Mouse (Mus musculus) forebrain, embryonic 14.5 days (tissue): ENCODE measurements at regions not wholly inside any gene's neighbourhood (a gene's known extent, or its start where the extent isn't known, plus 50 kb on each side); places are given as distances from the start of the nearest gene placed in this dataset.
A peak's percentile ranks its signal among the peaks of the same experiment; 100 is the strongest.

Experiments used
- ATAC-seq: fragments of 200-750 bp; cut with Nextera tagmentation; 2 replicates; pipeline ENCODE4 v1.8.0; 2017; ENCODE audit warnings: mild to moderate bottlenecking, moderate library complexity
- DNase-seq: peaks from one replicate; pipeline ENCODE4 v3.0.0-alpha.2; 2015; ENCODE audit warnings: low spot score
- H3K27ac ChIP-seq: fragments of 300-500 bp; sonication (generic); 2 replicates; pipeline ENCODE4 v1.5.1; 2014; ENCODE audit warnings: low read depth, mild to moderate bottlenecking, control low read depth, low read length, moderate library complexity
- H3K27me3 ChIP-seq: fragments of 300-500 bp; sonication (generic); replicated peaks from 2 replicates; pipeline ENCODE4 v1.6.1; 2014; ENCODE audit warnings: low read length, control low read depth, mixed read lengths; ENCODE audit not compliant: control insufficient read depth, insufficient read depth
- H3K36me3 ChIP-seq: fragments of 300-500 bp; sonication (generic); 2 replicates; pipeline ENCODE4 v1.6.1; 2014; ENCODE audit warnings: low read length, control low read depth; ENCODE audit not compliant: control insufficient read depth, insufficient read depth
- H3K4me1 ChIP-seq: fragments of 300-500 bp; sonication (generic); 2 replicates; pipeline ENCODE4 v1.6.1; 2014; ENCODE audit warnings: antibody characterized with exemption, low read length, control low read depth; ENCODE audit not compliant: control insufficient read depth, insufficient read depth
- H3K4me2 ChIP-seq: fragments of 300-500 bp; sonication (generic); 2 replicates; pipeline ENCODE4 v1.6.1; 2014; ENCODE audit warnings: mild to moderate bottlenecking, control low read depth, low read length
- H3K4me3 ChIP-seq: fragments of 300-500 bp; sonication (generic); 2 replicates; pipeline ENCODE4 v1.5.1; 2014; ENCODE audit warnings: low read depth, low read length, control low read depth
- H3K9ac ChIP-seq: fragments of 300-500 bp; sonication (generic); 2 replicates; pipeline ENCODE4 v1.6.1; 2014; ENCODE audit warnings: mild to moderate bottlenecking, low read length, control low read depth, moderate library complexity
- H3K9me3 ChIP-seq: fragments of 300-500 bp; sonication (generic); replicated peaks from 2 replicates; pipeline ENCODE4 v1.6.1; 2016; ENCODE audit warnings: low read length, control low read depth, mixed read lengths; ENCODE audit not compliant: control insufficient read depth
- WGBS: fragments of 180-500 bp; shearing (Covaris S2); extraction: QIAGEN DNeasy Blood & Tissue Kit; methylation state at CpG from one replicate; pipeline ENCODE4 v1.1.7; 2014; 5-methylcytosine and 5-hydroxymethylcytosine counted together

GRCm38 (mm10) chr8:96586129-96586528 is 697.8 kb upstream of the Got2 start:
- peak; percentile 13 for DNase-seq
- Histone ChIP-seq H3K27ac (no peak overlapping the region), H3K36me3 (no peaks in the 10 kb centered on the region), H3K9me3 (no peaks in the 10 kb centered on the region), H3K4me3 (no peak overlapping the region), H3K27me3 (no peaks in the 10 kb centered on the region), H3K4me2 (no peak overlapping the region), H3K4me1 (no peaks in the 10 kb centered on the region), H3K9ac (no peak overlapping the region)
- no peak for ATAC-seq
- WGBS = 85% methylated on average over 3 of the region's 3 CpGs

- WGBS = 87% methylated on average over 10 of the region's 10 CpGs
- no peak overlapping the region for H3K4me2 ChIP-seq
These were observed 664.2 kb upstream of the Got2 start for GRCm38 (mm10) chr8:96552512-96552911.

GRCm38 (mm10) chr8:96550408-96550807 is 662.1 kb upstream of the Got2 start:
- Histone ChIP-seq H3K9ac (no peak overlapping the region), H3K4me1 (no peaks in the 10 kb centered on the region), H3K27me3 (no peaks in the 10 kb centered on the region), H3K4me2 (no peak overlapping the region), H3K27ac (no peak overlapping the region), H3K4me3 (no peak overlapping the region), H3K9me3 (no peaks in the 10 kb centered on the region), H3K36me3 (no peaks in the 10 kb centered on the region)
- ATAC-seq (no peak), DNase-seq (peak; percentile 25)
- 93% methylated on average over 2 of the region's 2 CpGs for WGBS

More at GRCm38 (mm10) chr8:96552512-96552911, 664.2 kb upstream of the Got2 start:
- DNase-seq = no peak
- H3K27me3 ChIP-seq = no peaks in the 10 kb centered on the region
- H3K9me3 ChIP-seq = no peaks in the 10 kb centered on the region
- no peak for ATAC-seq
- no peaks in the 10 kb centered on the region for H3K36me3 ChIP-seq
- no peaks in the 10 kb centered on the region for H3K4me1 ChIP-seq
- no peak overlapping the region for H3K4me3 ChIP-seq
- H3K9ac ChIP-seq = no peak overlapping the region
- H3K27ac ChIP-seq = no peak overlapping the region

- DNase-seq = peak; percentile 30
- Histone ChIP-seq H3K36me3 (no peaks in the 10 kb centered on the region), H3K4me3 (no peak overlapping the region), H3K9me3 (no peaks in the 10 kb centered on the region), H3K9ac (no peak overlapping the region), H3K27ac (no peak overlapping the region), H3K4me1 (no peaks in the 10 kb centered on the region), H3K4me2 (no peak overlapping the region), H3K27me3 (no peaks in the 10 kb centered on the region)
- 73% methylated on average over 4 of the region's 4 CpGs for WGBS
- ATAC-seq = peak; percentile 55; the same call in 1 of the 2 replicates
These were observed 660.3 kb upstream of the Got2 start for GRCm38 (mm10) chr8:96548663-96549062.

- Histone ChIP-seq H3K4me1 (no peaks in the 10 kb centered on the region), H3K4me3 (no peak overlapping the region), H3K27ac (no peak overlapping the region), H3K9me3 (no peaks in the 10 kb centered on the region), H3K9ac (no peak overlapping the region), H3K27me3 (no peaks in the 10 kb centered on the region), H3K36me3 (no peaks in the 10 kb centered on the region), H3K4me2 (no peak overlapping the region)
- ATAC-seq (no peak), DNase-seq (no peak)
These were observed 659.8 kb upstream of the Got2 start for GRCm38 (mm10) chr8:96548187-96548586.

- DNase-seq (no peak), ATAC-seq (no peak)
- Histone ChIP-seq H3K9me3 (no peaks in the 10 kb centered on the region), H3K4me2 (no peak overlapping the region), H3K9ac (no peak overlapping the region), H3K27ac (no peak overlapping the region), H3K36me3 (no peaks in the 10 kb centered on the region), H3K27me3 (no peaks in the 10 kb centered on the region), H3K4me3 (no peak overlapping the region), H3K4me1 (no peaks in the 10 kb centered on the region)
- 85% methylated on average over 3 of the region's 3 CpGs for WGBS
These were observed 653.9 kb upstream of the Got2 start for GRCm38 (mm10) chr8:96542215-96542614.

- H3K27me3 ChIP-seq = no peaks in the 10 kb centered on the region
- no peaks in the 10 kb centered on the region for H3K36me3 ChIP-seq
- ATAC-seq (no peak), DNase-seq (no peak)
- no peak overlapping the region for H3K27ac ChIP-seq
- no peak overlapping the region for H3K4me2 ChIP-seq
- 69% methylated on average over 6 of the region's 6 CpGs for WGBS
- no peak overlapping the region for H3K4me3 ChIP-seq
- H3K9ac ChIP-seq = no peak overlapping the region
- no peaks in the 10 kb centered on the region for H3K4me1 ChIP-seq
- H3K9me3 ChIP-seq = no peaks in the 10 kb centered on the region
These were observed 610.5 kb upstream of the Got2 start for GRCm38 (mm10) chr8:96498854-96499253.

GRCm38 (mm10) chr8:96495406-96495805 is 607.1 kb upstream of the Got2 start:
- H3K9me3 ChIP-seq = no peaks in the 10 kb centered on the region
- WGBS = 85% methylated on average over 3 of the region's 3 CpGs
- H3K9ac ChIP-seq = no peak overlapping the region
- no peak overlapping the region for H3K4me3 ChIP-seq
- H3K27ac ChIP-seq = no peak overlapping the region
- H3K36me3 ChIP-seq = no peaks in the 10 kb centered on the region
- ATAC-seq = no peak
- H3K27me3 ChIP-seq = no peaks in the 10 kb centered on the region
- DNase-seq = no peak
- no peaks in the 10 kb centered on the region for H3K4me1 ChIP-seq
- H3K4me2 ChIP-seq = no peak overlapping the region

- DNase-seq (peak; percentile 23), ATAC-seq (peak; percentile 40; the same call in 1 of the 2 replicates)
- Histone ChIP-seq H3K4me3 (no peak overlapping the region), H3K9me3 (no peaks in the 10 kb centered on the region), H3K4me1 (peaks cover 8% of the 10 kb centered on the region), H3K4me2 (no peak overlapping the region), H3K36me3 (no peaks in the 10 kb centered on the region), H3K9ac (no peak overlapping the region), H3K27ac (no peak overlapping the region), H3K27me3 (no peaks in the 10 kb centered on the region)
- 51% methylated on average over 2 of the region's 2 CpGs for WGBS
These were observed 601.5 kb upstream of the Got2 start for GRCm38 (mm10) chr8:96489804-96490203.
